Mouse (Mus musculus): ENCODE results near the gene Pts.

DNA sequence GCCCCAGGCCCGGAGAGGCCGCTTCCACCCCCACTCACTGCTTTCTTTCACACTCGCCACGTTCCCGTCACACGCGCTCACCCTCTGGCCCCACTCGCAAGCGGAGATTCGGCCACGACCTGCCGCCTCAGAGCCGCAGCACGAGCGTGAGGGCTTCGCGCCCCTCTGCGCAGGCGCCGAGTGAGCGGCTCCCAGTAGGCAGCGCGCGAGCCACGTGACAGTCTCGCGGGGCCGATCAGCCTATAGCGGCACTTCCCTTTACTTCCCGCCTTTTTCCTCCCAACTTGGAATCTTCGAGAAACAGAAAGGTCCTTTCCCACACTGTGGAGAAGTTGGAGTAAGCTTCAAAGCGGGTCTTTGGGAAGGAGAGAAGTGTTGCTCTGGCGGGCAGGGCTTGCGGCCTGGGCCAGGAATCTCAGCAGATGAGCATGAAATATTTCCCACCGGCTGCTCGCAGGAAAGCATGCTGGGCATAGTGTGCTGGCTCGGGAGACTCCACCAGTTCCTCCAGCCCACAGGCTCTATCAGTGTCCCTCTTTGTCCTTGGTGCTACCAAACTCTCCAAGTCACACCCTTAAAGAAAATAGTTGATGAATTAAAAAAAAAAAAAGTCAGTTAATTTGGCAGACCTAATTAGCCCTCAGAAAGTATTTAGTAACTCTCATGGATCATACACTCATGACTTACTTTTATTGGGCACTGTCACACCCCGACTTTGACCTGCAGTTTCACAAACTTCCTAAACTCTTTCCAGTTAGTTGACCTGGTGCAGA lies 32.8 kb upstream of the Pts start, which contains the start of gene Tex12:
- TF ChIP-seq POLR2A (IDR thresholded peaks at IDR 0.05; ENCODE audit: low read depth, low read length) (no peak), CTCF (conservative IDR thresholded peaks at IDR 0.05; ENCODE audit: insufficient read depth, insufficient read length, low read depth, low read length) (no peak)

All from kidney, adult 2 months (tissue).